Mouse (Mus musculus) ES-E14 (cell line): Measurements from ENCODE around the gene Zfp217.

ENCODE experiments used
- CHD2 ChIP-seq: IDR thresholded peaks from 2 replicates; pipeline ENCODE4 v1.6.1; 2014; ENCODE audit warnings: mild to moderate bottlenecking, low read depth, low read length, inconsistent platforms
- HCFC1 ChIP-seq: IDR thresholded peaks from 2 replicates; pipeline ENCODE4 v1.6.1; 2012; ENCODE audit warnings: low read length, inconsistent platforms, borderline replicate concordance; ENCODE audit not compliant: insufficient read depth
- ZNF384 ChIP-seq: IDR thresholded peaks from 2 replicates; pipeline ENCODE4 v1.6.1; 2012; ENCODE audit warnings: low read depth, low read length, inconsistent platforms

DNA sequence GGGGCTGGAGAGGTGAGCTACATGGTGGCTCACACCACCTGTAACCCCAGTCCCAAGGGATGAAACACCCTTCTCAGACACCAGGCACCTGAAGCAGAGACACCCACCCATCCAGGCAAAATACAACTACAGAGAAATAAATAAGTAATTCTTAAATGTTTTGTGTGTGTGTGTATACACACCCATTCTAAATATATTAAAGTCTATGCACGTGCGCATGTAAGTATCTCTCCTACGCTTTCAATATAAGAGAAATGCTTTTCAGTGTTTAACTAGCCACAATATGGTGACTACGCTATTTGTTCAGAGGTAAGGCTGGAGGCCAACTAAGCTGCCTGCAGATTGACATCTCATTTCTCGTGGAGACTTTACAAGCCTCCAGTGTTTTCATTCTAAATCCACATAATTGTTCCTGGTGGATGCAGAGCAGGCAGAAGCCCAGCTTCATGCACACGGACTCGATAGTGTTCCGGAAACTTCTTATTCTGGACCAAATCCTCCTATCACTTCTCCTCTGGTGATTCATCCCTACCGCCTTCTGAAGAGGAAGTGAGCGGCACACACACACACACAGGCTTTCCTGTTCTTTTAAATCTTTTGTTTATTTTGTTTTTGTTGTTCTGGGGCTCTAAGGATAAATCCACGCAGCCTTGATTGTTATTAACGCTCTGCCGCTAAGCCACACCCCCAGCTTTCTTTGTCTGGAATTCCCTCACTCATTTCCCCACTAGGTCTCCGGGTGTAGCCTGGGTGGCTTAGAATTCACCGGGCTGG, 12.1 kb upstream of the Zfp217 start:
- TF ChIP-seq HCFC1 (no peak), ZNF384 (no peak), CHD2 (no peak)
